Mouse (Mus musculus): ENCODE results near the gene Pik3r5. TPM values are rescaled to one million over a fixed set of nuclear protein-coding genes. Genes with fewer than 3 reads are reported as not detected.

Gene Pik3r5
- total RNA-seq, 2 experiments from 2014 or later, result 0.87 to 1.1 TPM

- no peak for DNase-seq (ENCODE audit: low spot score in 2 of 2)
Measured at GRCm38 (mm10) chr11:68483213-68483612, 51.3 kb downstream of the Pik3r5 start.

DNA sequence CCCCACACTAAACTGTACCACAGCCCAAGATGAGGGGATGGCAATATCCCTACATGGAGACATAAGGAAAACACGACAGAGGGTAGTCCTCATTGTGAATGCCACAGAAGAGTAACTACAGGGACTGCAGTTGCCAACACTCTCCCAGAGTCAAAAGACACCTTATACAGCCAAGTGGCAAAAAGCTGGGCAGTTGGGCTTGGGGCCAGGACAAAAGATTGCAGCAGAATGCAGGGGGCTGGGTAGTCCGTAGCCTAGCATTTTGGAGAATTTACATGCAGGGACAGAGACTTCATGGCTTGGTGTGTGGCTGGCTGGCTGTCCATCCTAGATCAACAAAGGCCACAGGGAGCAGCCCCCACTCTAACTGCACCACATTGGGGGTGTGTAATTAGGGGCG is 52.5 kb downstream of the Pik3r5 start:
- no peak for DNase-seq (ENCODE audit: low spot score in 2 of 2)

DNA sequence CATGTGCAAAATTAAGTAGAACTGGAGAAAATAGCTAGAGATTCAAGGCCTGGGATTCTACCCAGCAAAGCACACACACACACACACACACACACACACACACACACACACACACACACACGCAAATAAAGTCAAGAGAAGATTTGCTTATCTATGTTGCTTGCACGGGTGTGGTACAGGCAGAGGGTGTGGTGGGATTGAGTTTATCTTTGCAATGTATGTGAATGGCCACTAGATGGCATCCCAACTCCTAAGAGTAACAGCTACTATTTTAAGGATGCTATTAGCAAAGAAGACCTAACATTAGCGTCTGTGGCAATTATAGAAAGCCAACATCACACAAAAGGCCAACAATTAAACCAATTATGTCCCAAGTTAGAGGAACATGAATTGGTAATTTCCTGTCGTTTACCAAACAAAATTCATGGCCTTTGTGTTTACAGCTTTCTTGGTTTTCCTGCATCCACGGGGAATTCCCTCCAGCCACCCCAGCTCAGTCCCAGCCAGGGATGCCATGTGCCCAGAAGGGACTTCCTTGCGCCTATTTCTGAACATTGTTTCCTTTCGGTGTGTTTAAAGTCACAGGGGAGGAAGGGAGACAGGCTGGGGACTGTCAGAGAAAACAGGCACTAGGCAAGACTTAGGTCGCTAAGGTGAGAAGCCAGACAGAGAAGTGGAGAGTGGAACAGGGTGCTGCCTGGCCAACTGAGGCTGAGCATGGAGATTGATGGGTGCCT is 53.5 kb downstream of the Pik3r5 start:
- no peak for DNase-seq (ENCODE audit: low spot score in 2 of 2)

DNA sequence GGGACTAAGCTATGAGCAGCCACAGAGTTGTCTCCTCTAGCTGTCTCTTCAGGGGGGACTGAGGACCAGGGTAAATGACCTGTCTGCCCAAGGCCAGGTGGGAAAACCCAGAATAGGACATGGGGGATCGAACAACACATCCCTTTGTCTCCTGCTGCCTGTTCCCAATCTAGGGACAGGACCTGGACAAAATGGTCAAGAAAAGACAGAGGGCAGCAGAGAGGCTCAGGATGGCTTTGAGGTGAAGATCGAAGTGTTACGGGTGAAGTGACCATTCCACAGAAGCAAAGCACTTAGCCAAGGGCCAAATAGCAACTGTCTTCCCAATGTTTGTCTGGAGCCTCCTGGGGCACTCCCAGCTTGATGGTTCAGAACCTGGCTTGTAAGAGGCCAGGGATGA is 54.2 kb downstream of the Pik3r5 start:
- no peak for DNase-seq (ENCODE audit: low spot score in 2 of 2)

DNA sequence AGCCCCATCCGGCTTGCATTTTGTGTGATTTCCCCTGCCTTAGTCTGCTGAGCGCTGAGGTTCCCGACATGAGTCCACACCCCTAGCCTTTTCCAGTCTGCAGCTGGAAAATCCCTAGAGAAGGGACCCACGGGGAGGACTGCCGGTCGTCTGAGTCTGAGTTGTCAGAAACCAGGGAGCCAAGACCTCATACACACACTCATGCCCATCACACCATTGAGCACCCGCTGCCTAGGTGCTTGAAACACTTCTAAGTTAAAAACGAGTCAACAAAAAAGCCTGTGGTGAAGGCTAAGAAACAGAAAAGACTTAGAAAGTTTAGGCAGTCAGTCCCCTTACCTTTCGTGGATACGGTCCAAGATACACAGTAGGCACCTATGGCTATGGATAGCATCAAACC is 55.8 kb downstream of the Pik3r5 start:
- no peak for DNase-seq (ENCODE audit: low spot score in 2 of 2)

GRCm38 (mm10) chr11:68488256-68488824 is 56.4 kb downstream of the Pik3r5 start:
- DNase-seq (ENCODE audit: low spot score in 2 of 2), result no peak

DNA sequence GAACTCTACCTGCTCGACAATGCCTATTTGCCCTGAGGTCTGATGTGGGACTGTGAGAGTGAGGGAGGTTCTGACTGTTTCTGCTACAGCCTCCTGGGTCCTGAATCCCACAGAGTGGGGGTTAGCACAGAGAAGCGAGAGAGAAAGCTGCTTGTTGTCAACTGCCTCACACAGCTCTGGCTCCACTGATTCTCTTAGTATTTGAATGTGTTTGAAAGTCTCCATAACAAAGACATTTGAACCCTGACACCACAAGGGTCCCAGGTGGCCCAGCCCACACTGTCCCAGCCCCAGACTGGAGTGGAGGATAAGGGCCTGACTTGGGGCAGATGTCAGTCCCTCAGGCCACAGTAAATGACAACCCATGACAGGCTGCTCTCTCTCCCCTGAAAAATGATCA is 57.3 kb downstream of the Pik3r5 start:
- no peak for DNase-seq (ENCODE audit: low spot score in 2 of 2)

DNA sequence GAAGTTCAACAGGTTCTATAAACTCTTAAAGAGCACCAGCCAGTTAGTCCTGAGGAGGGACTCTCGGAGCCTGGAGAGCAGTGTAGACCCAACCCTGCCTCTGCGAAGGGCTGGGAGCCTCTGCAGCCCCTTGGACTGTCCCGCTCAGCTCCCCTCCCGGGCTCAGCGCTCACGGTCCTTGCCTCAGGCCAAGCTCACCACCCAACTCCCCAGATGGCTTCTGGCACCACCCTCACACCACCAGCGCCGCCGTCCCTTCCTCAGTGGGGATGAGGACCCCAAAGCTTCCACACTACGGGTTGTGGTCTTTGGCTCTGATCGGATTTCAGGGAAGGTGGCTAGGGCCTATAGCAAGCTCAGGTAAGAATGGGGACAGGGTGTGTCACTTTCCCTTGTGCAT is 60.7 kb downstream of the Pik3r5 start:
- DNase-seq (ENCODE audit: low spot score in 2 of 2), result no peak

GRCm38 (mm10) chr11:68493760-68494159 is 61.8 kb downstream of the Pik3r5 start:
- no peak for DNase-seq (ENCODE audit: low spot score in 2 of 2)

DNA sequence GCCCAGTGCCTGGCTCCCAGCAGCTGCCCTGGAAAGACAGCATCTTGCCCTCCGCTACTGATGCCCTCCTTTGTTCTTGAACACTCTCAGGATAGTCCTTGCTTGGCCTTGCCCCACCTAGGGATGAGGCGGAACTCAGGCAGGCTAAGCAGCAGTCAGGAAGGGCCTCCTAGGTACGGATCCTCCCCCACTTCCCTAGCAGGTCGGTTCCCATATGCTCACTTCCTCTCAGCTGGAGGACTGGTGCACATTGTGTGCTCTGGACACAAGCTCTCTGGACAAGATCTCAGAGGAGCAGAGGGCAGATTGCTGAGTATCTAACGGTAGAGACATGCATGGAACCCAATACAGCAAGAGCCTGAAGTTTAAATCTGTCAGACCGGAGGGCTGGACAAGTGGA is 65.2 kb downstream of the Pik3r5 start:
- no peak for DNase-seq (ENCODE audit: low spot score in 2 of 2)

- no peak for DNase-seq (ENCODE audit: low spot score in 2 of 2)
Measured at GRCm38 (mm10) chr11:68498517-68498916, 66.6 kb downstream of the Pik3r5 start.

GRCm38 (mm10) chr11:68498999-68499699 is 67.2 kb downstream of the Pik3r5 start:
- no peak for DNase-seq (ENCODE audit: low spot score in 2 of 2)

DNA sequence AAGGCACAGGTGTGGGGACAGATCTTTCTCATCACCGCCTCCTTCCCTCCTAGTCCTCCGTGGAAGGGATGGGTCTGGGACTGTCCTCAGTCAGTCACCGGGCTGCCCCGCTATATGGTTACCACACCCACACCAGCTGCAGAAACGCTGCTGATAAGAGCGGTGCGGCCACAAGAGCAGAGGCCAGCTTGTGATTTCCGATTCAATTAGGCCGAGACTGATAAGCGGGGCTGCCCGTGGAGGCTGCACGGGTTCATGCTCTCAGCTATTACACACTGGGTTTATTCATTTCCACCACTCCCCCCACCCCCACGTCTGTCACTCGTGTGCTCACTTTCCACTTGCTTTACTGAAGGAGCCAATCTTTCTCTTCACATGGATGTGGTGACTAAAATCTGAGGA is 69.0 kb downstream of the Pik3r5 start:
- no peak for DNase-seq (ENCODE audit: low spot score in 2 of 2)

GRCm38 (mm10) chr11:68502408-68502807 is 70.5 kb downstream of the Pik3r5 start:
- no peak for DNase-seq (ENCODE audit: low spot score in 2 of 2)

DNA sequence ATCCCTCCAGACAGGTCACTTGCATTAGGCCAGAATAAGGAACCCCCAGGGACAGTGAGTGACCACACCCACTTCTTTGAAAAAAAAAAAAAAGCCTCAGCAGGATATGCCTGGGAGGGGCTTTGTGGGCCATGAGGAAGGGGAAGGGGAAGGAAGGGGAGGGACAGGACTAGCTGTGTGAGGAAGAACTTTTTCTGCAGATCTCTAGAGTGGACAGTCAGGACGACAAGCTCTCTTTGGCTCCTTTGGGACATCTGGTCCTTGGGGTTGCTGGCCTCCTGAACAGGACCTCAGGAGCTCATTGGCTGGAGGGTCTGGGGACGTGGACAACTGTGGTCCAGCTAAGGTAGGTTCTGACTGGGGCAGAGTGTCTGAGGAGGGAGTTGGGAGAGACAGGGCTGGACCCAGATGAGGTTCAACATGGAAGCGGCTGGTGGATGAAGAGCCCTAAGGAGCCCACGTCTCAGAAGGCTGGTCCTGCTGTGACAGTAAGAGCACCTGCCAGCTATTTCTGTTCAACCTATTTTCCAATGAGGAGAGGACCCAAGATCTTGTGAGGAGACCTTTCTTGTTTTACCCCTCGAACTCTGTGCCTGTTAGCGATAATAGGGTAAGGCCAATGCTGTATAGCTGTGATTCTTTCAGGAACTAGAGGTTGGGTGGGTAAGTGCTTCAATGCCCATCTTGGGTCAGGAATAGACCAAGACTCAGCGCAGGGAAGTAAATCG is 71.1 kb downstream of the Pik3r5 start, which contains the start of gene Pik3r6:
Gene Pik3r6 (plus strand): TSS at position 118 of the 728 bp plus-strand sequence.
- no peak for DNase-seq (ENCODE audit: low spot score in 2 of 2)

DNA sequence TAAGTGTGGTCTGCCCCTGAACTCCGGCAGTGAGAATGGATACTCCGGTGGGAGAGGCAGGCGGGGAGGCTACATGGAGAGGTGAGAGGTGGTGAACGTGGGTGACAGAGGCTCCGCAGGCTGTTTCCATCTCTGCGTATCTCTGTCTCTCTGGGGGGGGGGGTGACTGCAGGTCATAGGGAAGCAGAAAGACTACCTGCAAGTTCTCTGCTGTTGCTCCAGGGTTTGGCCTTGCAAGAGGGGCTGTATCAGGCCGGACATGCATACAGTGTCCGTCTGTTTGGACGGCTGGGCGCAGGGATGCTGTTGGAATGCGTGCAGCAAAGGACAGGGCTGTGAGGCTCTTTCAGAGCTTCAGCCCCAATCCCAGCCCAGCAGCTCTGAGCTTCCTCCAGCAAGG is 73.0 kb downstream of the Pik3r5 start:
- DNase-seq (ENCODE audit: low spot score in 2 of 2), result no peak

DNA sequence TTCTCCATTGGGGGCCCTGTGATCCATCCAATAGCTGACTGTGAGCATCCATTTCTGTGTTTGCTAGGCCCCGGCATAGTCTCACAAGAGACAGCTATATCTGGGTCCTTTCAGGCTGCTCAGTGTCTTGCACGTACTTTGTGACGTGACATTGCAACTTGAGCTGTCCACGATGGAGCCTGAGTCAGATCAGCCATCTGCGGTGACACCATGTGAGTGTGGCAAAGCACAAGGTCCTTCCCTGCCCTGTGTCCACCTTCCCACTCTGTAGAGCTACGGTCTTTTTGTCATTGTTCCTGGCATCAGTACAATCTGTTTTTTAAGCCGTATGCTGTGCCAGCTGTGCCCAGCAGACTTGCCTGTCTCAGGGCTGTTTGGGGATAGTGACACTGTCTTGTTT is 75.3 kb downstream of the Pik3r5 start:
- DNase-seq (ENCODE audit: low spot score in 2 of 2), result no peak

GRCm38 (mm10) chr11:68508619-68509018 is 76.7 kb downstream of the Pik3r5 start:
- no peak for DNase-seq (ENCODE audit: low spot score in 2 of 2)

DNA sequence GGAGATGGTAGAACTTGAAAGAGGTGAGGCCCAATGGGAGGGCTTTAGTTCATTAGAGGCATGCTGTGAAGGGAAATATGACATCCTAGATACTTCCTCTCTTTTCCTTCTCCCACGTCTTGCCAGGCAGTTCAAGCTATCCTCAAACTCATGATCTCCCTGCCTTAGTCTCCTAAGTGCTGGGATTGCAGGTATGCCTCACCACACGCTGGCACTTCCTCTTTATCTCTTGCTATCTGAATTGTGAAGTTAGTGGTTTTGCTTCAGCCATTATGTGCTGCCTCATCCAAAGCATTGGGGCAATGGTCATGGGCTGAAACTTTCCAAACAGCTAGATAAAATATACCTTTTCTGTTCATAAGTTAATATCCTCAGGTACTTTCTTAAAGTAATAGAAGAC is 77.3 kb downstream of the Pik3r5 start:
- no peak for DNase-seq (ENCODE audit: low spot score in 2 of 2)

GRCm38 (mm10) chr11:68513969-68514368 is 82.0 kb downstream of the Pik3r5 start:
- no peak for DNase-seq (ENCODE audit: low spot score in 2 of 2)

- DNase-seq (ENCODE audit: low spot score in 2 of 2), result no peak
Measured at GRCm38 (mm10) chr11:68519362-68519761, 87.4 kb downstream of the Pik3r5 start.

- no peak for DNase-seq (ENCODE audit: low spot score in 2 of 2)
Measured at GRCm38 (mm10) chr11:68519815-68520214, 87.9 kb downstream of the Pik3r5 start.
